Mouse (Mus musculus) limb, embryonic 14.5 days (tissue): Measurements from ENCODE around the gene Ccdc12. TPM values are rescaled to one million over a fixed set of nuclear protein-coding genes. Genes with fewer than 3 reads are reported as not detected.
A peak's percentile ranks its signal among the peaks of the same experiment; 100 is the strongest.

ENCODE experiments used
- ATAC-seq: fragments of 200-750 bp; cut with Nextera tagmentation; 2 replicates; pipeline ENCODE4 v1.8.0; 2017; ENCODE audit warnings: low read depth, moderate number of reproducible peaks, moderate TSS enrichment; ENCODE audit not compliant: low FRiP score
- DNase-seq: peaks from one replicate; pipeline ENCODE4 v3.0.0-alpha.2; 2015; ENCODE audit warnings: low spot score
- H3K27ac ChIP-seq: fragments of 300-500 bp; sonication (generic); replicated peaks from 2 replicates; pipeline ENCODE4 v1.5.1; 2014; ENCODE audit warnings: low read depth, mild to moderate bottlenecking, low read length, moderate library complexity, mixed read lengths
- H3K27me3 ChIP-seq: fragments of 300-500 bp; sonication (generic); 2 replicates; pipeline ENCODE4 v1.6.1; 2014; ENCODE audit warnings: low read length, mixed read lengths; ENCODE audit not compliant: control insufficient read depth, insufficient read depth
- H3K36me3 ChIP-seq: fragments of 300-500 bp; sonication (generic); 2 replicates; pipeline ENCODE4 v1.6.1; 2014; ENCODE audit warnings: mild to moderate bottlenecking, low read length, moderate library complexity, mixed read lengths; ENCODE audit not compliant: control insufficient read depth, insufficient read depth
- H3K4me1 ChIP-seq: fragments of 300-500 bp; sonication (generic); 2 replicates; pipeline ENCODE4 v1.6.1; 2014; ENCODE audit warnings: antibody characterized with exemption, low read length, mixed read lengths; ENCODE audit not compliant: control insufficient read depth, insufficient read depth
- H3K4me2 ChIP-seq: fragments of 300-500 bp; sonication (generic); replicated peaks from 2 replicates; pipeline ENCODE4 v1.6.1; 2014; ENCODE audit warnings: low read depth, mild to moderate bottlenecking, low read length, moderate library complexity; ENCODE audit not compliant: severe bottlenecking
- H3K4me3 ChIP-seq: fragments of 300-500 bp; sonication (generic); replicated peaks from 2 replicates; pipeline ENCODE4 v1.5.1; 2014; ENCODE audit warnings: low read length
- H3K9ac ChIP-seq: fragments of 300-500 bp; sonication (generic); 2 replicates; pipeline ENCODE4 v1.6.1; 2014; ENCODE audit warnings: mild to moderate bottlenecking, low read depth, low read length, moderate library complexity; ENCODE audit not compliant: severe bottlenecking
- H3K9me3 ChIP-seq: fragments of 300-500 bp; sonication (generic); 2 replicates; pipeline ENCODE4 v1.6.1; 2016; ENCODE audit warnings: low read length; ENCODE audit not compliant: control insufficient read depth
- POLR2A ChIP-seq: fragments of 200-500 bp; IDR thresholded peaks from 2 replicates; pipeline ENCODE4 v1.8.0; 2012; ENCODE audit warnings: inconsistent platforms, mild to moderate bottlenecking, moderate library complexity, borderline replicate concordance; ENCODE audit not compliant: insufficient read depth, insufficient read length; ENCODE audit errors: extremely low read depth
- WGBS: fragments of 180-500 bp; shearing (Covaris S2); extraction: QIAGEN DNeasy Blood & Tissue Kit; methylation state at CpG from one replicate; pipeline ENCODE4 v1.1.7; 2014; 5-methylcytosine and 5-hydroxymethylcytosine counted together
- polyA plus RNA-seq, 2 experiments: library from polyadenylated mRNA; depleted of rRNA in 1 of 2; stranded (reverse) in 1 of 2; unstranded in 1 of 2; fragments of >200 nt; fragmentation: Nextera tagmentation in 1 of 2; extraction: Ambion mirVana in 1 of 2; gene quantifications; 2 replicates each; pipeline versions ENCODE4 v1.2.1 to v1.2.3; 2012 to 2014

Gene Ccdc12
- polyA plus RNA-seq, 2 experiments, result 83.8 to 102 TPM

- Histone ChIP-seq H3K27ac (no peak overlapping the region), H3K27me3 (no peaks in the 10 kb centered on the region), H3K9ac (no peak overlapping the region), H3K4me2 (no peak overlapping the region), H3K36me3 (no peaks in the 10 kb centered on the region), H3K4me3 (no peak overlapping the region), H3K4me1 (no peaks in the 10 kb centered on the region), H3K9me3 (no peaks in the 10 kb centered on the region)
- ATAC-seq, result no peak
- DNase-seq, result no peak
- WGBS, result 81% methylated on average over 9 of the region's 9 CpGs
- no peak for TF ChIP-seq POLR2A
Measured at GRCm38 (mm10) chr9:110645219-110645618, 11.1 kb upstream of the Ccdc12 start.

DNA sequence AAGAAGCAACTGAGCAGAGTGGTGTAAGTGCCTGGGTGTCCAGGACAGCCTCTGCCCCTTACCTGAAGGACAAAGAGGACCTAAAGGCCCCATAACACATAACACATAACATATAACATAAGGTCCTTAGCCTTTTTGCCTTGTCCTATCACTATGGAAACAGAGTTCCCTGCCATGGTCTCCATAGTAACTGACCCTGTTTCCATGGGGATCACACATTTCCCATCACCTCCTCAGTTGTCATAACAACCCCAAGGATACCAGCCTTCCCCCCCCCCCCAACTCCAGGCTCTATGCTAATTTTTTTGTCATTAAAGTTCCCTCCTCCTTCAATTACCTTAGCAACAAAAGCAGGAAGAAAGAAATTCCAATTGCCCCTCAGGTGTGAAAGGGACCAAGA, 6.5 kb upstream of the Ccdc12 start:
- Histone ChIP-seq H3K36me3 (no peaks in the 10 kb centered on the region), H3K9me3 (no peaks in the 10 kb centered on the region), H3K27ac (no peak overlapping the region), H3K4me3 (no peak overlapping the region), H3K4me1 (peaks cover 14% of the 10 kb centered on the region; the same call in 1 of the 2 replicates), H3K27me3 (peaks cover 26% of the 10 kb centered on the region), H3K9ac (no peak overlapping the region), H3K4me2 (no peak overlapping the region)
- no peak for TF ChIP-seq POLR2A
- DNase-seq, result no peak
- no peak for ATAC-seq

- 0 out of 2 replicates have a peak overlapping the region, but pooled peaks have one; percentile 99 for H3K4me2 ChIP-seq
- H3K9ac ChIP-seq, result no peak overlapping the region
Measured at GRCm38 (mm10) chr9:110651931-110652722, 4.2 kb upstream of the Ccdc12 start.

DNA sequence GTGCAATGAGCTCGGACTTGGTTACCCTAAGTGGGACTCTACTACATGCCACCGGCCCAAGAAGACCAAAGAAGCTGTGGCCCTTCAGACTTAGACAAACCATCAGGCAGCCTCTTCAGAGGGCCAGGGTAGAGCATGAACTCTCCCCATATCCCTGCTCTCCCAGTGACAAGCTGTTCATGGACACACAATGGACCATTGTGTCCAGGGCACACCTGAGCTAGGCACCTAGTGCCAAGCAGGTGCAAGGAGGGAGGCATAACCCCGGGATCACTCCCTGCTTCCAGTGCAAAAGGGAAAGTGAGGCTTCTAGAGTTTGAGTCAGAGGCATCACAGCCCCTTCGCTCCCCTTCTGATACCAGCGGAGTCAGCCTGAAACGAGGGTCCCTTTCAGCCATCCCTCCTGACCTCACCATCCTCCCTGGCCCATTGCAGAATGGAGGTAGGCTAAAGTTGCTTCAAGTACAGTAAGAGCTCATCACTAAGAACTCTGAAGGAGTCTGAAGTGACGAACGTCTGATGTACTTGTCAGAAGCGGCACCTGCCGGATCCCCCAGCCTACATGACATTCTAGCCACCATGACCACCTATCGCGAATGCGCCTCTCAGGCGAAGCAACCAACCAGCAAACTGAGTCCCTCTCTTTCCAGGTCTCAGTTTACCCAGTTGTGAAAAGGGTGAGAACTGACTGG, 3.2 kb upstream of the Ccdc12 start:
- 23% methylated on average over 14 of the region's 14 CpGs for WGBS
- Histone ChIP-seq H3K27ac (no peak overlapping the region), H3K27me3 (peaks cover 26% of the 10 kb centered on the region), H3K4me3 (peak overlapping the region; percentile 60), H3K36me3 (no peaks in the 10 kb centered on the region), H3K9me3 (no peaks in the 10 kb centered on the region), H3K9ac (peak overlapping the region; percentile 52), H3K4me1 (peaks cover 20% of the 10 kb centered on the region), H3K4me2 (peak overlapping the region; percentile 99)
- ATAC-seq (no peak), DNase-seq (no peak)
- TF ChIP-seq POLR2A, result no peak

More at GRCm38 (mm10) chr9:110651931-110652722, 4.2 kb upstream of the Ccdc12 start:
- DNase-seq (no peak), ATAC-seq (no peak)
- 25% methylated on average over 13 of the region's 13 CpGs for WGBS
- H3K36me3 ChIP-seq, result no peaks in the 10 kb centered on the region
- peaks cover 20% of the 10 kb centered on the region for H3K4me1 ChIP-seq
- H3K4me3 ChIP-seq, result 0 out of 2 replicates have a peak overlapping the region, but pooled peaks have one; percentile 10
- no peak for TF ChIP-seq POLR2A
- H3K27me3 ChIP-seq, result peaks cover 26% of the 10 kb centered on the region
- no peak overlapping the region for H3K27ac ChIP-seq
- no peaks in the 10 kb centered on the region for H3K9me3 ChIP-seq

- Histone ChIP-seq H3K36me3 (no peaks in the 10 kb centered on the region), H3K4me1 (peaks cover 20% of the 10 kb centered on the region), H3K4me2 (peak within 1 kb of the TSS; percentile 99), H3K27me3 (peaks cover 26% of the 10 kb centered on the region), H3K9me3 (no peaks in the 10 kb centered on the region), H3K4me3 (peak within 1 kb of the TSS; percentile 60), H3K27ac (no peak within 1 kb of the TSS), H3K9ac (peak within 1 kb of the TSS; percentile 52)
- ATAC-seq (peak; percentile 72), DNase-seq (peak; percentile 80)
- no peak for TF ChIP-seq POLR2A
- under 1% methylated on average over 31 of the region's 75 CpGs for WGBS
Measured at GRCm38 (mm10) chr9:110653655-110654461, 2.4 kb upstream of the Ccdc12 start, which contains the start of gene Nbeal2. TSS of gene Nbeal2 (minus strand) at chr9:110654161.
